Mouse (Mus musculus): Measurements from ENCODE around the gene Dmrt1. TPM values are rescaled to one million over a fixed set of nuclear protein-coding genes. Genes with fewer than 3 reads are reported as not detected.

Dmrt1 gene
- polyA plus RNA-seq, 1 experiment: not detected

GRCm38 (mm10) chr19:25612806-25613295, 107.4 kb downstream of the Dmrt1 start:
- TF ChIP-seq POLR2A (IDR thresholded peaks at IDR 0.05; ENCODE audit: borderline replicate concordance, extremely low read depth, low read depth, low read length) (no peak), CTCF (IDR thresholded peaks at IDR 0.05; ENCODE audit: insufficient read depth, low read length) (no peak)
- WGBS: 17% methylated on average over 6 of the region's 6 CpGs
- no peak overlapping the region for H3K4me3 ChIP-seq (replicated peaks; ENCODE audit: extremely low read depth, low read depth, low read length)
- H3K4me1 ChIP-seq (ENCODE audit: control insufficient read depth, insufficient read depth, low read length): no peaks in the 10 kb centered on the region; the same call in 1 of the 2 replicates
- DNase-seq: no peak

GRCm38 (mm10) chr19:25613476-25614300, 108.3 kb downstream of the Dmrt1 start:
- TF ChIP-seq CTCF (IDR thresholded peaks at IDR 0.05; ENCODE audit: insufficient read depth, low read length): no peak
- TF ChIP-seq POLR2A (IDR thresholded peaks at IDR 0.05; ENCODE audit: borderline replicate concordance, extremely low read depth, low read depth, low read length): no peak
- WGBS: 12% methylated on average over 13 of the region's 13 CpGs
- Histone ChIP-seq H3K4me3 (replicated peaks; ENCODE audit: extremely low read depth, low read depth, low read length) (no peak overlapping the region), H3K4me1 (ENCODE audit: control insufficient read depth, insufficient read depth, low read length) (no peaks in the 10 kb centered on the region; the same call in 1 of the 2 replicates)
- no peak for DNase-seq

- TF ChIP-seq CTCF (IDR thresholded peaks at IDR 0.05; ENCODE audit: insufficient read depth, low read length) (no peak), POLR2A (IDR thresholded peaks at IDR 0.05; ENCODE audit: borderline replicate concordance, extremely low read depth, low read depth, low read length) (no peak)
- 11% methylated on average over 6 of the region's 6 CpGs for WGBS
- Histone ChIP-seq H3K4me3 (replicated peaks; ENCODE audit: extremely low read depth, low read depth, low read length) (no peak overlapping the region), H3K4me1 (ENCODE audit: control insufficient read depth, insufficient read depth, low read length) (no peaks in the 10 kb centered on the region)
- DNase-seq: no peak
These were observed 110.5 kb downstream of the Dmrt1 start for GRCm38 (mm10) chr19:25615889-25616288.

- DNase-seq: peak; percentile 67
- Histone ChIP-seq H3K4me1 (ENCODE audit: control insufficient read depth, insufficient read depth, low read length) (no peaks in the 10 kb centered on the region), H3K4me3 (replicated peaks; ENCODE audit: extremely low read depth, low read depth, low read length) (no peak overlapping the region)
- WGBS: 32% methylated on average over 54 of the region's 54 CpGs
- TF ChIP-seq CTCF (IDR thresholded peaks at IDR 0.05; ENCODE audit: insufficient read depth, low read length) (peak; percentile 65), POLR2A (IDR thresholded peaks at IDR 0.05; ENCODE audit: borderline replicate concordance, extremely low read depth, low read depth, low read length) (no peak)
These were observed 117.2 kb downstream of the Dmrt1 start for GRCm38 (mm10) chr19:25622291-25623251.

GRCm38 (mm10) chr19:25628490-25628889, 123.1 kb downstream of the Dmrt1 start:
- H3K4me3 ChIP-seq (replicated peaks; ENCODE audit: extremely low read depth, low read depth, low read length): no peak overlapping the region
- DNase-seq: peak; percentile 49
- TF ChIP-seq POLR2A (IDR thresholded peaks at IDR 0.05; ENCODE audit: borderline replicate concordance, extremely low read depth, low read depth, low read length): no peak
- TF ChIP-seq CTCF (IDR thresholded peaks at IDR 0.05; ENCODE audit: insufficient read depth, low read length): peak; percentile 86

GRCm38 (mm10) chr19:25635119-25635518, 129.7 kb downstream of the Dmrt1 start:
- whole genome bisulfite sequencing: 51% methylated on average over 5 of the region's 5 CpGs
- no peak for TF ChIP-seq CTCF (IDR thresholded peaks at IDR 0.05; ENCODE audit: insufficient read depth, low read length)
- TF ChIP-seq POLR2A (IDR thresholded peaks at IDR 0.05; ENCODE audit: borderline replicate concordance, extremely low read depth, low read depth, low read length): no peak
- Histone ChIP-seq H3K4me3 (replicated peaks; ENCODE audit: extremely low read depth, low read depth, low read length) (no peak overlapping the region), H3K4me1 (ENCODE audit: control insufficient read depth, insufficient read depth, low read length) (no peaks in the 10 kb centered on the region)
- DNase-seq: no peak

More at GRCm38 (mm10) chr19:25628490-25628889, 123.1 kb downstream of the Dmrt1 start:
- H3K4me1 ChIP-seq (ENCODE audit: control insufficient read depth, insufficient read depth, low read length): no peaks in the 10 kb centered on the region
- 12% methylated on average over 9 of the region's 9 CpGs for WGBS

GRCm38 (mm10) chr19:25635622-25636244, 130.3 kb downstream of the Dmrt1 start:
- WGBS: 9% methylated on average over 22 of the region's 22 CpGs
- no peaks in the 10 kb centered on the region for H3K4me1 ChIP-seq (ENCODE audit: control insufficient read depth, insufficient read depth, low read length)
- no peak for TF ChIP-seq POLR2A (IDR thresholded peaks at IDR 0.05; ENCODE audit: borderline replicate concordance, extremely low read depth, low read depth, low read length)
- peak; percentile 89 for TF ChIP-seq CTCF (IDR thresholded peaks at IDR 0.05; ENCODE audit: insufficient read depth, low read length)
- DNase-seq: peak; percentile 50
- no peak overlapping the region for H3K4me3 ChIP-seq (replicated peaks; ENCODE audit: extremely low read depth, low read depth, low read length)

- 72% methylated on average over 11 of the region's 11 CpGs for WGBS
- DNase-seq: no peak
- H3K4me3 ChIP-seq (replicated peaks; ENCODE audit: extremely low read depth, low read depth, low read length): no peak overlapping the region
- no peak for TF ChIP-seq CTCF (IDR thresholded peaks at IDR 0.05; ENCODE audit: insufficient read depth, low read length)
- TF ChIP-seq POLR2A (IDR thresholded peaks at IDR 0.05; ENCODE audit: borderline replicate concordance, extremely low read depth, low read depth, low read length): no peak
- no peaks in the 10 kb centered on the region for H3K4me1 ChIP-seq (ENCODE audit: control insufficient read depth, insufficient read depth, low read length)
These were observed 133.4 kb downstream of the Dmrt1 start for GRCm38 (mm10) chr19:25638766-25639361.
